Mouse (Mus musculus): ENCODE results near the gene Muc4. TPM values are rescaled to one million over a fixed set of nuclear protein-coding genes. Genes with fewer than 3 reads are reported as not detected.

Gene Muc4
- 0.60 TPM for polyA plus RNA-seq (2017; shearing (Covaris generic))

GRCm38 (mm10) chr16:32735586-32735985 is at the start of gene Muc4:
Gene Muc4, plus strand, starts transcription at chr16:32735886.

GRCm38 (mm10) chr16:32797426-32797689 is 61.7 kb downstream of the Muc4 start, which contains the start of gene Muc20:
Gene Muc20, minus strand, starts transcription at chr16:32797435.

GRCm38 (mm10) chr16:32810321-32810720 is 74.6 kb downstream of the Muc4 start, which contains the start of gene Smbd1:
Gene Smbd1, minus strand, starts transcription at chr16:32810477.

Other genes starting within 250 kb of the Muc4 start
- not detected for gene Slc51a, start 248.0 kb upstream of the Muc4 start, polyA plus RNA-seq (2017; shearing (Covaris generic))
- not detected for gene Zdhhc19, start 239.6 kb upstream of the Muc4 start, polyA plus RNA-seq (2017; shearing (Covaris generic))
- gene Tfrc, start 127.0 kb upstream of the Muc4 start, polyA plus RNA-seq (2017; shearing (Covaris generic)): 50.8 TPM
- gene Tnk2, start 92.0 kb upstream of the Muc4 start, polyA plus RNA-seq (2017; shearing (Covaris generic)): 14.0 TPM
- gene Muc20, start 61.5 kb downstream of the Muc4 start, polyA plus RNA-seq (2017; shearing (Covaris generic)): not detected
- gene Smbd1, start 74.6 kb downstream of the Muc4 start, polyA plus RNA-seq (2017; shearing (Covaris generic)): not detected
- 61.0 TPM for gene Fyttd1, start 141.6 kb downstream of the Muc4 start, polyA plus RNA-seq (2017; shearing (Covaris generic))
- 8.5 TPM for gene Rubcn, start 141.9 kb downstream of the Muc4 start, polyA plus RNA-seq (2017; shearing (Covaris generic))
- gene Lrch3, start 178.2 kb downstream of the Muc4 start, polyA plus RNA-seq (2017; shearing (Covaris generic)): 68.6 TPM

Data from effector memory CD4-positive, alpha-beta T cell, adult 7 months (primary cell).